Mouse (Mus musculus): ENCODE results near the gene Lipk. TPM values are rescaled to one million over a fixed set of nuclear protein-coding genes. Genes with fewer than 3 reads are reported as not detected.

Gene Lipk
- total RNA-seq, 2 experiments from 2014 or later = 0.13 TPM; not detected in 1

Small RNAs within 50 kb of the gene (microRNA-seq; reads per million reads assigned to microRNA genes)
- 0 reads per million in 2 experiments for gene Gm23334 (ENCODE audit: borderline number of aligned reads in 2 of 2)

Other genes starting within 250 kb of the Lipk start
- gene Lipo3, start 246.3 kb upstream of the Lipk start, total RNA-seq (2021) = 10 to 100 TPM; 11.4 to 11.9 TPM
- not detected for gene Lipo1, start 220.8 kb upstream of the Lipk start, total RNA-seq (2021)
- gene Lipf, start 47.1 kb upstream of the Lipk start, total RNA-seq (2021) = not detected
- not detected for gene Lipn, start 59.1 kb downstream of the Lipk start, total RNA-seq (2021)
- not detected for gene Lipm, start 92.6 kb downstream of the Lipk start, total RNA-seq (2021)
- gene Ankrd22, start 157.8 kb downstream of the Lipk start, total RNA-seq (2021) = not detected
- gene Stambpl1, start 183.9 kb downstream of the Lipk start, total RNA-seq (2021) = 1 to 10 TPM; 3.2 to 4.7 TPM
- gene Acta2, start 247.3 kb downstream of the Lipk start, total RNA-seq (2021) = 10 to 100 TPM; 41.4 to 97.6 TPM